Mouse (Mus musculus): ENCODE measurements around the gene 9130213A22Rik. TPM values are rescaled to one million over a fixed set of nuclear protein-coding genes. Genes with fewer than 3 reads are reported as not detected.

9130213A22Rik gene
- polyA plus RNA-seq, 1 experiment from 2014 or later = 0.13 TPM

GRCm38 (mm10) chr11:69110319-69111046, 11.9 kb downstream of the 9130213A22Rik start:
- peak overlapping the region; percentile 50; the same call in 1 of the 2 replicates for H3K27ac ChIP-seq
- peak; percentile 96 for DNase-seq (ENCODE audit: low spot score)
- H3K36me3 ChIP-seq = peaks cover 42% of the 10 kb centered on the region
- WGBS = under 1% methylated on average over 30 of the region's 30 CpGs
- no peaks in the 10 kb centered on the region for H3K9me3 ChIP-seq
- H3K4me3 ChIP-seq = peak overlapping the region; percentile 59
- H3K4me1 ChIP-seq (replicated peaks) = peaks cover 21% of the 10 kb centered on the region
- peaks cover 40% of the 10 kb centered on the region for H3K27me3 ChIP-seq (ENCODE audit: insufficient read depth, poor library complexity, severe bottlenecking)

- H3K9me3 ChIP-seq = no peaks in the 10 kb centered on the region
- peaks cover 54% of the 10 kb centered on the region for H3K36me3 ChIP-seq
- DNase-seq (ENCODE audit: low spot score) = no peak
- H3K27me3 ChIP-seq (ENCODE audit: insufficient read depth, poor library complexity, severe bottlenecking) = peaks cover 28% of the 10 kb centered on the region
- H3K27ac ChIP-seq = no peak overlapping the region
- 82% methylated on average over 13 of the region's 13 CpGs for WGBS
- peaks cover 23% of the 10 kb centered on the region for H3K4me1 ChIP-seq (replicated peaks)
- H3K4me3 ChIP-seq = peak overlapping the region; percentile 59
Measured at GRCm38 (mm10) chr11:69109032-69109900, 13.1 kb downstream of the 9130213A22Rik start.

DNA sequence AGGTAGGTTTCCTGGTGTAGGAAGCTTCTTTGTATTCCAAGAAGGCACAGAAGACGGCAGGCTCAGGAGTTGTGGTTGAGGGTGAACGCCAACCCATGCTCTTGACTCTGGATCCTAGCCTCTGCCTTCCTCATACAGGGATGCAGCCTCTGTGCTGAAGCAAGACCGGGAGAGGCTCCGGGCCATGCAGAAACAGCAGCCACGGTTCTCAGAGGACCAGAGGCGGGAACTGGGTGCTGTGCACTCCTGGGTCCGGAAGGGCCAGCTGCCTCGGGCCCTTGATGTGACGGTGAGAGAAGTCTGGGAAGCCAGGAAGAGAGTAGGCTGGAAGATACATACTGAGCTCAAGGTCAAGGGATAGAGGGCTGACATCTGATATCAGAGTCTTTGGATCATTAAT, 14.2 kb downstream of the 9130213A22Rik start:
- no peak for DNase-seq (ENCODE audit: low spot score)
- Histone ChIP-seq H3K27ac (no peak overlapping the region), H3K36me3 (peaks cover 64% of the 10 kb centered on the region), H3K4me3 (no peak overlapping the region), H3K27me3 (ENCODE audit: insufficient read depth, poor library complexity, severe bottlenecking) (peaks cover 19% of the 10 kb centered on the region), H3K9me3 (no peaks in the 10 kb centered on the region), H3K4me1 (replicated peaks) (peaks cover 23% of the 10 kb centered on the region)
- 92% methylated on average over 9 of the region's 9 CpGs for WGBS

DNA sequence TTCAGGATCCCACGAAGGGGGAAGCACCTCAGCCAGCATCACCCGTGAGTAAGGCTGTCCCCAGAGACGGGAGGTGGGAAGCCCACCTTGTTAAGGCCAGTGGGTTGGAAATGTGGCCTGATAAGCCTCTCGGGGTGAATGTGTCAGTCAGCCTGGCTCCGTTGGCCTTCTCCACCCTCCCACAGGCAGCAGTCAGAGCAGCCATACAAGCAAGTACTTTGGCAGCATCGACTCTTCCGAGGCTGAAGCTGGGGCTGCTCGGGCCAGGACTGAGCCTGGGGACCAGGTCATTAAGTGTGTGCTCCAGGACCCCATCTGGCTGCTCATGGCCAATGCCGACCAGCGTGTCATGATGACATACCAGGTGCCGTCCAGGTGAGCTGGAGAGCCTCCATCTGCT, 14.7 kb downstream of the 9130213A22Rik start:
- peaks cover 23% of the 10 kb centered on the region for H3K4me1 ChIP-seq (replicated peaks)
- WGBS = 90% methylated on average over 11 of the region's 11 CpGs
- H3K36me3 ChIP-seq = peaks cover 70% of the 10 kb centered on the region
- H3K4me3 ChIP-seq = no peak overlapping the region
- no peak for DNase-seq (ENCODE audit: low spot score)
- no peak overlapping the region for H3K27ac ChIP-seq
- no peaks in the 10 kb centered on the region for H3K9me3 ChIP-seq
- peaks cover 13% of the 10 kb centered on the region for H3K27me3 ChIP-seq (ENCODE audit: insufficient read depth, poor library complexity, severe bottlenecking)

DNA sequence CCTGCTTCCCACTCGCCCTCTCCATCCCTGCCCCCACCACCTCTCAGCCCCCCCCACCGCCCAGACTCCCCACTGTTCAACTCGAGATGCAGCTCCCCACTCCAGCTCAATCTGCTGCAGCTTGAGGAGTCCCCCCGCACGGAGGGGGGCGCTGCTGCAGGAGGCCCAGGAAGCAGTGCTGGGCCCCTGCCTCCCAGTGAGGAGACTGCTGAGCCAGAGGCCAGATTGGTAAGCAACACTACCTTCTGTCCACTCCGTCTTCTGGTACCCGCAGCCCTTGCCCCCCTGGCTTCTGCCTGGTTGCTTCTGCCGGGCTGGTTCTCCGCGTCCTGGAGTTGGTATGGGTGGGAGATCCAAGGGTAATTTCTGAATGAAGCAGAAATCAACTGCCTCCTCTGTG, 15.5 kb downstream of the 9130213A22Rik start:
- H3K27me3 ChIP-seq (ENCODE audit: insufficient read depth, poor library complexity, severe bottlenecking) = peaks cover 7% of the 10 kb centered on the region
- peaks cover 78% of the 10 kb centered on the region for H3K36me3 ChIP-seq
- no peak for DNase-seq (ENCODE audit: low spot score)
- WGBS = 86% methylated on average over 11 of the region's 11 CpGs
- no peak overlapping the region for H3K27ac ChIP-seq
- H3K4me3 ChIP-seq = peak overlapping the region; percentile 3; the same call in 1 of the 2 replicates
- H3K9me3 ChIP-seq = no peaks in the 10 kb centered on the region
- peaks cover 17% of the 10 kb centered on the region for H3K4me1 ChIP-seq (replicated peaks)

DNA sequence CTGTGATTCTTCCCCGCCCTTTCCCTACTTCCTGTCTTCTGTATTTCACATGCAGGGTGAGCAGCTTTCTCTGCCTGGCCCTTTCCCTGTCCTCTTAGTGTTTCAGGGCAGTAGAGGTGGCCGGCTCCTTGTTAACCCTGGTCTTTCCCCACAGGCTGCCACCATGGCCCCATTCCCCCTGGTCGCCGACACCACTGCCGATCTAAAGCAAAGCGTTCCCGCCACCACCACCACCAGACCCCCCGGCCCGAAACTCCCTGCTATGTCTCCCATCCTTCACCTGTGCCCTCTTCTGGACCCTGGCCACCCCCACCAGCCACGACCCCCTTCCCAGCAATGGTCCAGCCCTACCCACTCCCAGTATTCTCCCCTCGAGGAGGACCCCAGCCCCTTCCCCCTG, 16.1 kb downstream of the 9130213A22Rik start:
- 94% methylated on average over 11 of the region's 11 CpGs for WGBS
- no peak for DNase-seq (ENCODE audit: low spot score)
- H3K4me1 ChIP-seq (replicated peaks) = peaks cover 12% of the 10 kb centered on the region
- peak overlapping the region; percentile 3; the same call in 1 of the 2 replicates for H3K4me3 ChIP-seq
- peaks cover 84% of the 10 kb centered on the region for H3K36me3 ChIP-seq
- H3K27ac ChIP-seq = no peak overlapping the region
- H3K9me3 ChIP-seq = no peaks in the 10 kb centered on the region
- peaks cover 1% of the 10 kb centered on the region; the same call in 1 of the 2 replicates for H3K27me3 ChIP-seq (ENCODE audit: insufficient read depth, poor library complexity, severe bottlenecking)

- Histone ChIP-seq H3K4me3 (no peak overlapping the region), H3K27ac (no peak overlapping the region), H3K36me3 (peaks cover 89% of the 10 kb centered on the region), H3K27me3 (ENCODE audit: insufficient read depth, poor library complexity, severe bottlenecking) (no peaks in the 10 kb centered on the region), H3K9me3 (no peaks in the 10 kb centered on the region), H3K4me1 (replicated peaks) (peaks cover 13% of the 10 kb centered on the region)
- DNase-seq (ENCODE audit: low spot score) = no peak
- WGBS = 88% methylated on average over 2 of the region's 2 CpGs
Measured at GRCm38 (mm10) chr11:69105796-69106195, 16.6 kb downstream of the 9130213A22Rik start.

DNA sequence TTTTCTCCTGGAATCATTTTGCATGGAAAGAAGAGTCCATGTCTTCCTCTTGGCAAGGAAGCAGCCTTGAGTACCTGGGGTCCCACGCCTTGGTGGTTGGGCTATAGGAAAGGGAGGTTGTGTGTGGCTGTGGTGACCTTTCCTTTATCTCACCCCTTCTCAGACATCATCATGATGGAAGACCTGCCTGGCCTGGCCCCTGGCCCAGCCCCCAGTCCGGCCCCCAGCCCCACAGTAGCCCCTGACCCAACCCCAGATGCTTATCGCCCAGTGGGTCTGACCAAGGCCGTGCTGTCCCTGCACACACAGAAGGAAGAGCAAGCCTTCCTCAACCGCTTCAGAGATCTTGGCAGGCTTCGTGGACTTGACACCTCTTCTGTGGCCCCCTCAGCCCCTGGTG, 17.2 kb downstream of the 9130213A22Rik start:
- WGBS = 89% methylated on average over 6 of the region's 6 CpGs
- DNase-seq (ENCODE audit: low spot score) = no peak
- Histone ChIP-seq H3K9me3 (no peaks in the 10 kb centered on the region), H3K4me3 (no peak overlapping the region), H3K36me3 (peaks cover 92% of the 10 kb centered on the region), H3K27me3 (ENCODE audit: insufficient read depth, poor library complexity, severe bottlenecking) (no peaks in the 10 kb centered on the region), H3K4me1 (replicated peaks) (peaks cover 19% of the 10 kb centered on the region), H3K27ac (no peak overlapping the region)

GRCm38 (mm10) chr11:69104487-69104886, 17.9 kb downstream of the 9130213A22Rik start:
- Histone ChIP-seq H3K4me3 (peak overlapping the region; percentile 23; the same call in 1 of the 2 replicates), H3K9me3 (no peaks in the 10 kb centered on the region), H3K4me1 (replicated peaks) (peaks cover 21% of the 10 kb centered on the region), H3K36me3 (peaks cover 90% of the 10 kb centered on the region), H3K27ac (no peak overlapping the region), H3K27me3 (ENCODE audit: insufficient read depth, poor library complexity, severe bottlenecking) (no peaks in the 10 kb centered on the region)
- no peak for DNase-seq (ENCODE audit: low spot score)
- 93% methylated on average over 14 of the region's 14 CpGs for WGBS

DNA sequence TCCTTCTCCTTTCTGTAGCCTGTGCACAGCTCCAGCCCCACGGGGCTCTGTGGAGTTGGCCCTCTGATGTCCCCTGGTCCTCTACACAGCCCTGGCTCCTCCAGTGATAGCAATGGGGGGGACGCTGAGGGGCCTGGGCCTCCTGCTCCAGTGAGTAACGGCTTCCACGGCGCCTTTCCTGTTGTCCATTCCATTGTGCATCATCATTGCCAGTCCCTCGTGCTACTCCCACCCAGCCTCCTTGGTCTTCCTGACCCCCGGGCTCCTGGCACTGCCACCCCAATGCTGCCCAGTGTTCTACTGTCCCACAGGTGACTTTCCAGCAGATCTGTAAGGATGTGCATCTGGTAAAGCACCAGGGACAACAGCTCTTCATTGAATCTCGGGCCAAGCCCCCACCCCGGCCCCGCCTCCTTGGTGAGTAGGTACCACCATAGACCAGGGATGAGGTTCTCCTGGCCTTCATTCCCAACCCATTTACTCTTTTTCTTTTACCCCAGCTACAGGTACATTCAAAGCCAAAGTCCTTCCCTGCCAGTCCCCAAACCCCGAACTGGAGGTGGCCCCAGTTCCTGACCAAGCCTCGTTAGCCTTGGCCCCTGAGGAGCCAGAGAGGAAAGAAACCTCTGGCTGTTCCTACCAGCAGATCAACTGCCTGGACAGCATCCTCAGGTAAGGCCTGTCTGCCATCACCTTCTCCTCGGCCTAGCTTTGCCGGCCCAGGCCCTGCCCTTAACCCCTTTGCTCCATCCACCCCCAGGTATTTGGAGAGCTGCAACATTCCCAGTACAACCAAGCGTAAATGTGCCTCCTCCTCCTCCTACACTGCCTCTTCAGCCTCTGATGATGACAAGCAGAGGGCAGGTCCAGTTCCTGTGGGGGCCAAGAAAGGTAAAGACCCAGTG, 18.6 kb downstream of the 9130213A22Rik start:
- WGBS = 91% methylated on average over 15 of the region's 15 CpGs
- Histone ChIP-seq H3K4me1 (replicated peaks) (peaks cover 25% of the 10 kb centered on the region), H3K27ac (no peak overlapping the region), H3K36me3 (peaks cover 83% of the 10 kb centered on the region), H3K4me3 (no peak overlapping the region), H3K27me3 (ENCODE audit: insufficient read depth, poor library complexity, severe bottlenecking) (no peaks in the 10 kb centered on the region), H3K9me3 (no peaks in the 10 kb centered on the region)
- no peak for DNase-seq (ENCODE audit: low spot score)

- H3K36me3 ChIP-seq = peaks cover 76% of the 10 kb centered on the region
- WGBS = 93% methylated on average over 14 of the region's 14 CpGs
Measured at GRCm38 (mm10) chr11:69103121-69103520, 19.3 kb downstream of the 9130213A22Rik start.

DNA sequence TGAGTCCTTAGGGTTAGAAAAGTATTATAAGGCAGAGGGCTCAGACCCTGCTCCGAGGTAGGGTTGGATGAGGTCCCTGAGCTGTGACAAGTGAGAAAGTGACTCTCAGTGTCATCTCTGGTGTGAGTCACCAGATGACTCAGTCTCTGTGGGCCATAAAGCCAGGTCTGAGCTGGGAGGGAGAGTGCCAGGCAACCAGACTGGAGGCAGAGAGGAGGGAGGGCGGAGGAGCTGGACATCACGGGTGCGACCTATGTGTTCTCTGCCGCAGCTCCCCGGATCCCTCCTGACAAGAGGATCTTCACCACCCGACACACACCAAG, 20.0 kb downstream of the 9130213A22Rik start:
- H3K36me3 ChIP-seq = peaks cover 68% of the 10 kb centered on the region
- DNase-seq (ENCODE audit: low spot score) = no peak

More at GRCm38 (mm10) chr11:69103121-69103520, 19.3 kb downstream of the 9130213A22Rik start:
- no peak for DNase-seq (ENCODE audit: low spot score)
- peaks cover 32% of the 10 kb centered on the region for H3K4me1 ChIP-seq (replicated peaks)
- H3K9me3 ChIP-seq = no peaks in the 10 kb centered on the region
- no peak overlapping the region for H3K27ac ChIP-seq
- H3K27me3 ChIP-seq (ENCODE audit: insufficient read depth, poor library complexity, severe bottlenecking) = no peaks in the 10 kb centered on the region
- no peak overlapping the region for H3K4me3 ChIP-seq

More for the DNA sequence above, 20.0 kb downstream of the 9130213A22Rik start:
- Histone ChIP-seq H3K27ac (no peak overlapping the region), H3K4me1 (replicated peaks) (peaks cover 39% of the 10 kb centered on the region), H3K4me3 (no peak overlapping the region), H3K9me3 (no peaks in the 10 kb centered on the region), H3K27me3 (ENCODE audit: insufficient read depth, poor library complexity, severe bottlenecking) (no peaks in the 10 kb centered on the region)
- 93% methylated on average over 7 of the region's 7 CpGs for WGBS

Data from hindbrain, embryonic 10.5 days (tissue).